Mouse (Mus musculus) urinary bladder, adult 18-20 months (tissue): ENCODE data around the gene Ranbp3.
A peak's percentile ranks its signal among the peaks of the same experiment; 100 is the strongest.

ENCODE experiments used
- DNase-seq, 2 experiments: peaks; one replicate each; pipeline ENCODE4 v3.0.0; 2022; ENCODE audit warnings: low spot score in 2 of 2, mixed read lengths in 2 of 2

Ranbp3 gene

GRCm38 (mm10) chr17:56727029-56727649 is 54.0 kb downstream of the Ranbp3 start:
- DNase-seq = peak in 1 of 2 experiments; percentile 17

- no peak for DNase-seq
Observed at GRCm38 (mm10) chr17:56727659-56728058, 54.6 kb downstream of the Ranbp3 start.

DNA sequence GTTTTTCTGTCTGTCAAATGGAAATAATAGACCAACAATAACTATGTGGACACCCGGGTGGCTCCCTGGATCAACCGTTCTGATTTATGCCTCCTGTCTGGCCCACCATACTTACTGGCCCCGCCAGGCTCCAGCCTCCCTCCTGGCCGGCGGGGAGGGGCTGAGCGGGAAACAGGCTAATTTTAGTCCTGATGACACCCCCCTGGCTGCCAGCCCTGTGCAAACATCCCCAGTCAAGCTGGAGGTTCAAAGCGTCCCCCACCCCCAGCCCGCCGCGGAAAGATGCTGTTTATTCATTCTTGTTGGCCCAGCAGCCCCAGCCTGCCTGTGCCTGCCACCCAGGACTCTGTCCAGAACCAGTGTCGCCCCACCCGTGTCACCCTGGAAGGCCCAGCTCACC is 55.0 kb downstream of the Ranbp3 start:
- peak in 1 of 2 experiments; percentile 23 for DNase-seq

GRCm38 (mm10) chr17:56729151-56729550 is 56.1 kb downstream of the Ranbp3 start:
- no peak for DNase-seq

DNA sequence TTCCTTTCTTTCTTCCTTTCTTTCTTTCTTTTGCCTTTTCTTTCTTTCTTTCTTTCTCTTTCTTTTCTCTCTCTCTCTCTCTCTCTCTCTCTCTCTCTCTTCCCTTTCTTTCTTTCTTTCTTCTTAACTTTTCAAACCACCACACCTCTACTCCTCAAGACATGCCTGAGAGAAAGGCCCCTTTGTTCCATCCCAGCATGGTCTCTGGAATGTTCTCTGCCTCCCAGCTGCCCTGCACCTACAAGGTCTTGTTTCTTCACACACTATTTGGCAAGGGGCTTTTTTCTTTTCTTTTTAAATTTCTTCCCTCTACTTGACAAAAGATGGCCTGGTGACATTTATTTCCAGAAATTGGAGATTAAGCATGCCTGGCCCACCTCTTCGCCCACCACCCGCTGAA is 56.6 kb downstream of the Ranbp3 start:
- no peak for DNase-seq

GRCm38 (mm10) chr17:56736534-56736933 is 63.4 kb downstream of the Ranbp3 start:
- DNase-seq = no peak

GRCm38 (mm10) chr17:56738221-56738620 is 65.1 kb downstream of the Ranbp3 start:
- no peak for DNase-seq

DNA sequence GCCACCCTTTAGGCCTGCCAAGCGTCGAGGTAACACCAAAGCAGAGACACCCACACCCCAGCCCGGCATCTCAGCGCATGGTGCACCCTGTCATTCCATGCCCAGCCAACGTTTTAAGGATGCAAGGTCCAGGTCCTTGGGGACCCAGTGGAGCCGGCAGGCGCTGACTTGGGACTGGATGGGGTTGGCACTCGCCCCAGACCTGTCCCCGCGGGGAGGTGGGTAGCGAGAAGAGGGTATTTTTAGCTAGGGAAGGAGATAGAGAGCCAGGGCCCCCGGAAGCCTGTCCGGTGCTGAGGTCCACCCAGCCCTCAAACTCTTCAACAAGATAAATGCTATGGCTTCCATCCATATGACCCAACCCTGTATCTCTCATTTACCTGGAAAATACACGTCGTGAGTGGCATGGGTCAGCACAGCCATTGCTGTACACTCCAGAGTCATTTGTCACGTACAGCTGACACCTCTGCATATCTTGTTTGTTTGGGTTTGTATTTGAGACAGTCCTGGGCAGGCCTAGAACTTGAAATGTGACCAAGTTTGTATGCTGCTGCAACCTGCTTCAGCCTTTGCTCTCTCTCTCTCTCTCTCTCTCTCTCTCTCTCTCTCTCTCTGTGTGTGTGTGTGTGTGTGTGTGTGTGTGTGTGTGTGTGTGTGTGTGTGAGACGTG is 67.2 kb downstream of the Ranbp3 start:
- DNase-seq = no peak

DNA sequence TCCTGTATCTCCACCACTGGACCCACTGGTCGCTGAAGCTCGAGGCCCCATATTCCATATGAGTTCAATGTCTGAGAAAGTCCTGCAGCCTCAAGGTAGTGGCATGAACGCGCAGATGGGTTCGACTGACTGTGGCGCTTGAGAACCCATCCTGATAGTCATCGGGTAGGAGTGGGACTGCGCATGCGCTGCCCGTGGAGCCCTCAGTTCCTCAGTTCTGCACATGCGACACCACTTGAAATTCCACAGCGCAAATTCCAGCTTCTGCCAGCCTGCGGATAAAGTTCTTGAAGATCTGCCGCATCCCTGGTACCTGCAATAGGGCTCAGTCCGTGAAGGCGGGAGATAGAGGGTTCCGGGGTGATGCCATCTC is 67.7 kb downstream of the Ranbp3 start:
- DNase-seq = no peak

GRCm38 (mm10) chr17:56744173-56744572 is 71.1 kb downstream of the Ranbp3 start:
- DNase-seq = no peak

DNA sequence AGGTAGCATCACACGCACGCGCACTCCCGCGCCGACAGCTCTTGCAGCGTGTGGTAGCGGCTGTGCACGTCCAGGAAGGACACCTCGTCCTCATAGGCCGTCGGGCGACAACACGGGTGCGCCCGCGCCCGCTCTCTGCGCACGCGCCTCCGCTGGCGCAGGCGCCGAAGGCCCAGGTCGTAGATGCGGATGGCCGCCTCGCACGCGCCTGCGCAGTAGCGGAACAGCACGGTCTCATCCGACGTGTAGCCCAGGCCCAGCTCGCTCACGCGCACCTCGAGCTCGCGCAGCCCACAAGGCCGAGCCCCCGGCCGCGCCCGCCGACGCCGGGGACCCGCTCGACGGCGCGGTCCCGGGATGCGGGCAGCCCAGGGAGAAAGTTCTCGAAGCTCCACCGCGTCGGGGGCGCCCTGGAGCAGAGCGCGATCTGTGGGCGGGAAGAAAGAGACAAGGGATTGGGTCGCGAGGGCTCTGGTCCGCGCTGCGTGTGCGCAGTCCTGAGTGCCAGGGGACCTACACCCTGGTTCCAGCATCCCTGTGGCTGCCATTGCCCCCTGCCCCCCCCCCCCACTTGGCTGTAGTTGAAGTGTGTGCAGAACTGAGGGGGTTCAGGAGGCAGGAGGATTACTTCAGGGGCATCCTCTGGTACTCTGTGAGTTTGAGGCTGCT is 78.4 kb downstream of the Ranbp3 start:
- DNase-seq = no peak

- no peak for DNase-seq
Observed at GRCm38 (mm10) chr17:56753452-56753851, 80.4 kb downstream of the Ranbp3 start.

DNA sequence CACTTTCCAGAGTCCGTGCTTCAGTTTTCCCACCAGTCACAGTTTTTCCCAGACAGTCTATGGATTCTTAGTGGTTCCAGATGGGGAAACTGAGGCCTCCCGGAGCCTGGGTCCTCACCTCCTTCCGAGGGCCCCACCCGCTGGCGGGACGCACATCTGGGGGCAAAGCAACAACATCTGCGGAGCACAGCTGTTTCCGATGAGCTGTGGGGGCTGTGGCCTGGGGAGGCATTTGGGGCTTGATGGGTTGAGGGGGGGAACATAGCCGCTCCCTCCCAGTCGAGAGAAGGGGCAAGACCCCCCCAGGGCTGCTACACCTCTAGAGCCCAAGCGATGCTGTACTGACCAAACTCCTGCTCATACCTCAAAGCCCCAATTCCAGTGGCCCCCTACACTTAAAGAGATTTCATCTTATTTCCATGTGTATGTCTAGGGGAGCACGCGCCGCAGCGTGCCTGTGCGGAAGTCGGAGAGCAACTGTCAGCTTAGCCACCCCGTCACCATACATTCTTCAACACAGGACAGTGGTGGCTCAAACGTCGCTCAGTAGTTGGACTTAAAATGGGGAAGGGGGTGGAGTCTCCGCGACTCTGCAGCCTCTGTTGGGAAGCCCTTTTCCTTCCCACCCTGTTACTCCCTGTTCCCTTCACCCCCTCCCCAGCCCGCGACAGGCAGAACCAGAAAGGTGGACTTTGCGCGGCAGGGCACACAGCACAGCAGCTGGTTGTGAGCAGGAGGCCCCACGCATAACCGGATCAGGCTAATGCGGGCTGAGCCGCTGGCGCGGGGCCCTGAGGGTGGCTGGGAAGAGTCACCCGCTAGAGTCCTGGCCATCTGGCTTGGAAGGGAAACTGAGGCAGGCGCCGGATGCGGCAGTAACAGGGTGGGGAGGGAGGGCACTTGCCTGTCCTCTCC is 81.4 kb downstream of the Ranbp3 start:
- DNase-seq = no peak

- DNase-seq = peak in 1 of 2 experiments; percentile 42
Observed at GRCm38 (mm10) chr17:56756703-56757399, 83.8 kb downstream of the Ranbp3 start.

DNA sequence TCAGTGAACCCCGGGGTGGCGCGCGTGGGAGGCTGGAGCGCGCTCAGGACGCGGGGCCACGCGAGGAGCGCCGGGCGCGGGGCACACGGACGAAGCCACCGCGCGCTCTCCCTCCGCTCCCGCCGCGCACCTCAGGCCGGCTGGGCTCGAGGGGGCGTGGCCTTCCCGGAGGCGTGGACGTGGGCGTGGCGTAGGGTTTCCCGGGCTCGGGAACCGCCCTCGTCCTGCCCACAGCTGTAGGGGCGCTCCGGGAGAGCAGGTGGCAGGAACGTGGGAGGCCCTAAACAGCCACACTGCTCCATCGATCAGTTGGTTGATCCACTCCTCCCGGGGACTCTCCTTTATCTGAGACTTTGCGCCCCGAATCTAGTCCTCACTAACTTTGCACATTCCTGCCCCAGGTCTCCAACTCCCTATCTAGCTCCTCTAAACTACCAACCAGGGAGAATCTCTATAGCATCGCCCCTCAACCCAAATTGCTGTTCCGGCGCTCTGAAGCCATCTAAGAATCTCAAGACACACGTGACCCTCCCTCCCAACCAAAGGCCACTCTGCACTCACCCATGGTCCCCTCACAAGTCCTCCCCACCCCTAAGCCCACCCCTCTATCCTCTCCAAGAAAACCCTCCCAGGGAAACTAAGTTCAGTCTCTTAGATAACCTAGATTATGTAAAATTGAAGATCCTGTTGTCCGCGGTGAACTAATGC is 84.5 kb downstream of the Ranbp3 start, which contains the start of gene Nrtn:
Gene Nrtn (minus strand): TSS at position 115 of the 708 bp plus-strand sequence.
- DNase-seq = peak; percentile 84 to 95

- peak; percentile 52 to 79 for DNase-seq
Observed at GRCm38 (mm10) chr17:56758132-56758531, 85.0 kb downstream of the Ranbp3 start.

DNA sequence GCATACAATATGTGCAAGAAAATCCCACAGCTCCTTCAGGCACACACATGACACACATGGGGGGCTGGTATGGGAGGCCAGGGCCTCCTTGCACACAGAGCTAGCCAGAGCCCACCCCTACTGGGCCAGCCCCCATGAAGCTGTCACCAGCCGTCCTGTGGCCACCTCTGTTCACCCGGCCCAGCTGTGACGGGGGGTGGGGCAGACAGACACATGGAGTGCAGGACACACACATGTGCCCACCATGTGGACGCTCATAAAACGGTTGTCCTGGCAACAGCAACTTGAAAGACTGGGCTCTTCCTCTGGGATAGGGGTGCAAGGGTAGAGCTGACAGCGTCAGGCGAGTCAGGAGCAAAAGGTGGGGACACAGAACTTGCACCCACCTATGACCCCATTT is 86.2 kb downstream of the Ranbp3 start:
- DNase-seq = no peak

- DNase-seq = no peak
Observed at GRCm38 (mm10) chr17:56761077-56761476, 88.0 kb downstream of the Ranbp3 start.
